Mouse (Mus musculus) liver, postnatal 0 days (tissue): Measurements from ENCODE around the gene Cacna2d2. TPM values are rescaled to one million over a fixed set of nuclear protein-coding genes. Genes with fewer than 3 reads are reported as not detected.

Experiments
- ATAC-seq: fragments of 200-750 bp; cut with Nextera tagmentation; 2 replicates; pipeline ENCODE4 v1.8.0; 2017; ENCODE audit warnings: mild to moderate bottlenecking, moderate library complexity
- DNase-seq: peaks from one replicate; pipeline ENCODE4 v3.0.0-alpha.2; 2016
- H3K27ac ChIP-seq: fragments of 300-500 bp; sonication (generic); 2 replicates; pipeline ENCODE4 v1.5.1; 2014; ENCODE audit warnings: antibody characterized with exemption, moderate library complexity, mild to moderate bottlenecking, low read depth
- H3K27me3 ChIP-seq: fragments of 300-500 bp; sonication (generic); 2 replicates; pipeline ENCODE4 v1.6.1; 2014; ENCODE audit warnings: low read length, control low read depth, mixed read lengths; ENCODE audit not compliant: insufficient read depth
- H3K36me3 ChIP-seq: fragments of 300-500 bp; sonication (generic); replicated peaks from 2 replicates; pipeline ENCODE4 v1.6.1; 2014; ENCODE audit warnings: mild to moderate bottlenecking, control low read depth, low read length, moderate library complexity, mixed read lengths; ENCODE audit not compliant: insufficient read depth
- H3K4me1 ChIP-seq: fragments of 300-500 bp; sonication (generic); 2 replicates; pipeline ENCODE4 v1.6.1; 2014; ENCODE audit warnings: antibody characterized with exemption, mild to moderate bottlenecking, control low read depth; ENCODE audit not compliant: insufficient read depth
- H3K4me2 ChIP-seq: fragments of 300-500 bp; sonication (generic); 2 replicates; pipeline ENCODE4 v1.6.1; 2014; ENCODE audit warnings: low read depth, mild to moderate bottlenecking, low read length, moderate library complexity, mixed read lengths
- H3K4me3 ChIP-seq: fragments of 300-500 bp; sonication (generic); 2 replicates; pipeline ENCODE4 v1.5.1; 2014; ENCODE audit warnings: low read depth, low read length
- H3K9ac ChIP-seq: fragments of 300-500 bp; sonication (generic); replicated peaks from 2 replicates; pipeline ENCODE4 v1.6.1; 2014; ENCODE audit warnings: mild to moderate bottlenecking, moderate library complexity
- H3K9me3 ChIP-seq: fragments of 300-500 bp; sonication (generic); 2 replicates; pipeline ENCODE4 v1.6.1; 2016; ENCODE audit warnings: mild to moderate bottlenecking, control low read depth, low read length, mixed read lengths
- CTCF ChIP-seq: sonication (generic); IDR thresholded peaks from 2 replicates; pipeline ENCODE4 v1.5.1; 2016; ENCODE audit warnings: antibody characterized with exemption, low read depth
- EP300 ChIP-seq: IDR thresholded peaks from 2 replicates; pipeline ENCODE4 v1.6.1; 2016; ENCODE audit warnings: antibody characterized with exemption, low read depth, mild to moderate bottlenecking
- WGBS: fragments of 180-500 bp; shearing (Covaris S2); extraction: QIAGEN DNeasy Blood & Tissue Kit; methylation state at CpG from one replicate; pipeline ENCODE4 v1.1.7; 2014; ENCODE audit not compliant: insufficient replicate concordance; 5-methylcytosine and 5-hydroxymethylcytosine counted together
- polyA plus RNA-seq: library from polyadenylated mRNA; unstranded; fragments of >200 nt; fragmentation: Nextera tagmentation; extraction: Ambion mirVana; gene quantifications from 2 replicates; pipeline ENCODE4 v1.2.1, GENCODE M21; 2015

Gene Cacna2d2
- polyA plus RNA-seq, 1 experiment from 2014 or later, result not detected

DNA sequence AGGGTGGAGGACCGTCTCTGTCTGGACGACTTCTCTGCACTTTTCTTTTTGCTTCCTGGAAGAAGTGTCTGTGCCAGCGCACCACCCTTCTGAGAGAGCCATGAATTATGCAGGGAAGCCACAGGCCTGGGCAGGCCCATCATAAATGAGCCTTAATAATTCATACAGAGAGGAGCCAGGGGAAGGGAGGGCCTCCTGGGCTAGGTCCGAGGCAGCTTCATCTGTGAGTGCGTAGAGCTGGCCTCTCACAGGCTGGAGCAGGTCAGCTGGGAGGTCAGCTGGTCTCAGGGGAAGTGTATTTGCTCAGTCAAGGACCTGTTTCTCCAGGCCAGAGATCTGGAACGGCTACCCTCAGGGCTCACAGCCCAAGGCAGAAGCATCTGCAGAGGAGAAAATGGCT is 17.7 kb downstream of the Cacna2d2 start:
- Histone ChIP-seq H3K4me2 (no peak overlapping the region), H3K9ac (no peak overlapping the region), H3K27ac (no peak overlapping the region), H3K9me3 (no peaks in the 10 kb centered on the region), H3K4me3 (no peak overlapping the region), H3K36me3 (no peaks in the 10 kb centered on the region), H3K4me1 (no peaks in the 10 kb centered on the region), H3K27me3 (no peaks in the 10 kb centered on the region; the same call in 1 of the 2 replicates)
- 56% methylated on average over 6 of the region's 6 CpGs for WGBS
- no peak for TF ChIP-seq CTCF
- TF ChIP-seq EP300, result no peak
- no peak for DNase-seq
- no peak for ATAC-seq

DNA sequence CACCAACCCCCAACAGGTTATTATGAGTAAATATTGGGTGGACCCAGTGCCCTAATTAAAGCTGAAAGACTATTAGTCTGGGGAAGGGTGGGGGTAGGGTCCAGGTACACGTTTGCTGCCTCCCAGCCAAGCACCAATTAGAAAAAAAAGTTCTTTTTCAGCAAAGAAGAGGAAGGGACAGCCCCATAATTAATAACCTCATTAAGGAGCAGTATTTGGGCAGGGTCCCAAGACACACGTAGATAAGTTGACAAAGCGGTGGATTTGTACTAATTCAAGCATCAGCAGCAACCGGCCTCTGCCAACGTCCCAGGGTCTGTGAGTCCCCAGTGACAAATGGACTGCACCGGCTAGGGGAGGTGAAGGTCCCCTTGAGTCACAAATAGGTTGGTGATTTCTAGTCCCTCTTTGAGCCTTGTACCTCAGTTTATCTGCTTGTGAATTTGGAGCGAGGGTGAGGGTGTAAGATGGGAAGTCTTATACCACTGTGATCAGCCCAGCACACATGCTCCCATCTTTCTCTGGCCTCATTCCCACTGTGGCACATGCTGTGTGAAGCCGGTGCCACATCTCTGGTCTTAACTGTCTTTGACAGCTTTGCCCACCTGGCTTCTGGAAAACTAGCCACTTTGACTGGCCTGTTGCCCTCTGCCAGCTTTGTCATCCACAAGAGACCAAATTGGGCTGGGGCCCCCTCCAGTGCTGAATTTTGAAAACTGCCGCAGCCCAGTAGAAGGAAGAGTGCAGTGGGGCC is 20.3 kb downstream of the Cacna2d2 start:
- Histone ChIP-seq H3K9ac (no peak overlapping the region), H3K4me2 (no peak overlapping the region), H3K9me3 (no peaks in the 10 kb centered on the region), H3K36me3 (no peaks in the 10 kb centered on the region), H3K27me3 (no peaks in the 10 kb centered on the region; the same call in 1 of the 2 replicates), H3K4me3 (no peak overlapping the region), H3K27ac (no peak overlapping the region), H3K4me1 (no peaks in the 10 kb centered on the region)
- no peak for ATAC-seq
- no peak for TF ChIP-seq EP300
- no peak for TF ChIP-seq CTCF
- WGBS, result 72% methylated on average over 9 of the region's 9 CpGs
- DNase-seq, result no peak

DNA sequence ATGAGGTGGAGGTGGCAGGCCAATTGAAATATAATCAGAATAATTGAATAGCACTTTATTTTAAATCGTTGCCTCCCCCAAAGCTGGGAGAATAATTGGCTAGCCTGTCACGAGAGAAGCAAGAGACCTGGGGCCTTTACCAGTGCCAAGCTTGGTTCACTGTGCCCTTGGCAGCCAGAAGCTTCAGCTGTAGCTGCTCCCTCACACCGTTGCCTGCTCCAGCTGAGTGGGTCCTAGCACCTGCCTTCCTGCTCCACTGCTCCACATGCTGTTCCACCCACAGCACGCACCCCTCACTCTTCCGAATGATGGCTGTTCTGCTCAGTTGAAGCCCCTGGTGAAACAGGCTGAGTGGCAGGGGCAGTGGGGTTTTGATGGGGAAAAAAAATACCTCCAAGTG is 21.5 kb downstream of the Cacna2d2 start:
- Histone ChIP-seq H3K4me2 (no peak overlapping the region), H3K4me3 (no peak overlapping the region), H3K27me3 (no peaks in the 10 kb centered on the region; the same call in 1 of the 2 replicates), H3K9ac (no peak overlapping the region), H3K27ac (no peak overlapping the region), H3K9me3 (no peaks in the 10 kb centered on the region), H3K4me1 (no peaks in the 10 kb centered on the region), H3K36me3 (no peaks in the 10 kb centered on the region)
- TF ChIP-seq EP300 (no peak), CTCF (no peak)
- ATAC-seq (no peak), DNase-seq (no peak)
- WGBS, result 71% methylated on average over 5 of the region's 5 CpGs

DNA sequence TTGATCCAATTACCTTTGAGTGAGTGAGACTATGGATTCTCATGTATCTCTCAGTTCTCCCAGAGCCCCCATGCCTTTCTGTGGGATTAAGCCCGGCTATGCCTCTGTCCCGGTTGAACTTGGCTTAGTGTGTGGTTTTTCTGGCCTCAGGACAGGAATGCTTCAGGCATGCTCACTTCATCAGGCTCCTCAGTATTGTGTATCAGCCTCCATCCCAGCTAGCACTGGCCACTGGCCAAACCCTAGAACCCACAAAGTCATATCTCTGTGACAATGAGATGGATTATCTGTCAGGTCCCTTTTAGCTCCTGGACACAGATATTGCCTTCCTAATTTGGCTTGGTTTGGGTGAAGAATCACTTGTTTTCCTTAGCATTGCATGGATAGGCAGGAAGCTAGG is 23.5 kb downstream of the Cacna2d2 start:
- H3K9ac ChIP-seq, result no peak overlapping the region
- H3K9me3 ChIP-seq, result no peaks in the 10 kb centered on the region
- DNase-seq, result no peak
- no peaks in the 10 kb centered on the region; the same call in 1 of the 2 replicates for H3K27me3 ChIP-seq
- 58% methylated on average over 2 of the region's 2 CpGs for WGBS
- no peak for ATAC-seq
- H3K4me3 ChIP-seq, result no peak overlapping the region
- no peak overlapping the region for H3K4me2 ChIP-seq
- no peaks in the 10 kb centered on the region for H3K4me1 ChIP-seq
- no peak overlapping the region for H3K27ac ChIP-seq
- TF ChIP-seq EP300, result no peak
- TF ChIP-seq CTCF, result no peak
- H3K36me3 ChIP-seq, result no peaks in the 10 kb centered on the region

DNA sequence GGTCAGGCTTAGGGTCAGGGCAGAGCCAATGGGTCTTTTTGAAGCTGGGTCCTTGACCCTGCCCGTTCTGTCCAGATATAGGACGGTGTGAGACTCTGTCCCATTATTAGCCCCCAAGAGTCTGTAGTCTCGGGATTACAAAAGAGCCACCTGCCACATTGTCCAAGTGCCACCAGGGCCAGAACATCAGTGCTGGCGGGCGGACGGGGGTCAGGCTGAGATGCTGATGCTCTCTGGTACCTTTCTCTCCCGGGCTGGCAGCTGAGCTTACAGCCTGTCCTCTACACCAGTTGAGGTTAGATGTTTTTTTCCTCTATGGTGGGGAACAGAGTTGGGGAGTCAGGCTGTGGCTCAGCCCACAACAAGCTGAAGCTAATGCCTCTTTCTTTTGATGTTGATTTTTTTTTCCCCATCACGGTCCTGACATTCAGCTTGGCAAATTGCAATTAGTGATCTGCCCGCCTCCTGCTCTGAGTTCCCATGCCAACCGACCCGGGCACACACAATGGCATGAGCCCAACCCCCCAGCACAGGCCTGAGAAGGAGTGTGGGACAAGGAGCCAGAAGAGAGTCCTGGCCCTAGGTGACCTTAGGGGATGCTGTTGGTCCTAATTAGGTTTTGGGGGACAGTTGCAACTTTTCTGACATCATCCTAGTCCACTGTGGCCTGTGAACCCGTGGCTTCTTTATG is 25.2 kb downstream of the Cacna2d2 start:
- H3K27me3 ChIP-seq, result no peaks in the 10 kb centered on the region; the same call in 1 of the 2 replicates
- no peak overlapping the region for H3K27ac ChIP-seq
- no peak overlapping the region for H3K4me3 ChIP-seq
- no peak for DNase-seq
- ATAC-seq, result no peak
- no peak overlapping the region for H3K4me2 ChIP-seq
- H3K36me3 ChIP-seq, result no peaks in the 10 kb centered on the region
- H3K9ac ChIP-seq, result no peak overlapping the region
- no peaks in the 10 kb centered on the region for H3K4me1 ChIP-seq
- WGBS, result 60% methylated on average over 12 of the region's 12 CpGs
- H3K9me3 ChIP-seq, result no peaks in the 10 kb centered on the region
- TF ChIP-seq CTCF (no peak), EP300 (no peak)

DNA sequence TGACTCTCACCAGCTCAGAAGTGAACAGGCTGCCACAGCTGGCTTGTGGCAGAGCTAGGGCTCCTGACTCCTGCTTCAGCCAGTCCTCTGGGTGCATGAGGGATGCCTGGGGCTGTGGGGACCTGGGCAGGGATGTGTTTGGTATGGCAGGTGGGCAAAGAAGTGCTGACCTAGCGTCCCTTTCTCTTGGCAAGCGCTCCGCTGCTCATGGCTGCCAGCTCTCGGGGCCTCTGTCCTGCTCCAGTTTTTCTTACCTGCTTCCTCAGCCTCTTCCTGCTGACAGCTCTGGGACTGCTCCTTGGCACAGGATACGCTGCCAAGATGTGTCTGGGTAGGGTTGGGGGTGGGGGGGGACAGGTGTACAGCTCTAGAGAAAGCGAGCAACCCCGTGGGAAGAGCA is 28.5 kb downstream of the Cacna2d2 start:
- H3K27me3 ChIP-seq, result no peaks in the 10 kb centered on the region; the same call in 1 of the 2 replicates
- ATAC-seq, result no peak
- 75% methylated on average over 7 of the region's 7 CpGs for WGBS

More for the DNA sequence above, 28.5 kb downstream of the Cacna2d2 start:
- no peak for DNase-seq
- TF ChIP-seq EP300 (no peak), CTCF (no peak)
- H3K4me1 ChIP-seq, result no peaks in the 10 kb centered on the region
- no peak overlapping the region for H3K27ac ChIP-seq
- H3K9me3 ChIP-seq, result no peaks in the 10 kb centered on the region
- H3K4me3 ChIP-seq, result no peak overlapping the region
- H3K9ac ChIP-seq, result no peak overlapping the region
- no peak overlapping the region for H3K4me2 ChIP-seq
- H3K36me3 ChIP-seq, result no peaks in the 10 kb centered on the region
